In the genomic region with DNA sequence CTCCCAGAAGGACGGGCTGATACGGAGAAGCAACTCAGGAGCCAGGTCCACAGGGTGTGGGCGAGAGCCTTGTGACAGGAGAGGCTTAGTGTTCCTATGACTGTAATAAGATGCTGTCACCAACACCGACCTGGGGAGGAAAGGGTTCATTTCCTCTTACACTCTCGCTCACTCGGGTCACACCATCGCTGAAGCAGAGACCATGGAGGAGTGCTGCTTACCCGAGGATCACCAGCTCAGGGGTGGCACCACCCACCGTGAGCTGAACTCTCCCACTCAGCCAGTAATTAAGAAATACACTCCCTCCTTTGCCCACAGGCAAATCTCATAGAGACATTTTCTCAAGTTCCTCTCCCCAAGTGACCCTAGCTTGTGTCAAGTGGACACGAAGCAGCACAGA, we compare ENCODE assay signal across 12 mouse cellular contexts. TPM values are rescaled to one million over a fixed set of nuclear protein-coding genes. Genes with fewer than 3 reads are reported as not detected.
DNase-seq lines count a peak whose midpoint lies in the region; ATAC-seq lines count a peak whose summit lies in the region.
"Had no signal": no experiment of that assay in that cellular context is flagged by ENCODE, and none has a peak within 500 bp of the region (broad histone marks: within the 10 kb centered on the region; RNA-seq: fewer than 3 reads in every experiment).

No protein-coding gene starts in this region.

- H3K27ac ChIP-seq in kidney, embryonic 16.5 days (ENCODE audit: low read length), result peak overlapping the region; percentile 86
- H3K27ac ChIP-seq in hindbrain, embryonic 12.5 days, result peak overlapping the region; percentile 79
- H3K27ac ChIP-seq in hindbrain, embryonic 15.5 days (replicated peaks), result peak overlapping the region; percentile 4; the same call in 1 of the 2 replicates
- H3K27ac ChIP-seq in neural tube, embryonic 12.5 days, result no peak overlapping the region
- H3K27ac ChIP-seq: liver, embryonic 12.5 days; lung, embryonic 15.5 days had no signal

- no peak for DNase-seq in kidney, postnatal 10 days
- DNase-seq in frontal cortex, postnatal 10 days (ENCODE audit: low spot score in 2 of 2), result no peak
- DNase-seq: cerebellum, postnatal 10 days had no signal

- H3K9ac ChIP-seq in kidney, embryonic 16.5 days (replicated peaks; ENCODE audit: low read length), result no peak overlapping the region
- H3K9ac ChIP-seq in hindbrain, embryonic 12.5 days, result no peak overlapping the region
- H3K9ac ChIP-seq in hindbrain, embryonic 15.5 days, result no peak overlapping the region
- H3K9ac ChIP-seq in neural tube, embryonic 12.5 days, result 0 out of 2 replicates have a peak overlapping the region, but pooled peaks have one; percentile 14
- H3K9ac ChIP-seq: heart, embryonic 12.5 days; liver, embryonic 12.5 days; lung, embryonic 15.5 days had no signal

- ATAC-seq in kidney, embryonic 16.5 days (ENCODE audit: low FRiP score, low TSS enrichment), result peak; percentile 47
- no peak for ATAC-seq in hindbrain, embryonic 12.5 days (ENCODE audit: low FRiP score)
- no peak for ATAC-seq in hindbrain, embryonic 15.5 days (ENCODE audit: low FRiP score, low read depth)
- ATAC-seq in neural tube, embryonic 12.5 days (ENCODE audit: low FRiP score, low read depth), result no peak
- ATAC-seq in megakaryocyte-erythroid progenitor cell, adult 5-6 weeks (replicated peaks; ENCODE audit: low FRiP score, low TSS enrichment, poor library complexity, severe bottlenecking), result no peak
- ATAC-seq: CD4-positive, CD25-positive, alpha-beta regulatory T cell, adult 4 months; liver, embryonic 12.5 days had no signal

- peak overlapping the region; percentile 31 for H3K4me2 ChIP-seq in kidney, embryonic 16.5 days (replicated peaks; ENCODE audit: low read depth, low read length)
- H3K4me2 ChIP-seq in hindbrain, embryonic 12.5 days (replicated peaks), result no peak overlapping the region
- no peak overlapping the region for H3K4me2 ChIP-seq in hindbrain, embryonic 15.5 days
- H3K4me2 ChIP-seq in neural tube, embryonic 12.5 days (replicated peaks), result peak overlapping the region; percentile 10; the same call in 1 of the 2 replicates
- H3K4me2 ChIP-seq: heart, embryonic 12.5 days; liver, embryonic 12.5 days; lung, embryonic 15.5 days had no signal

- H3K36me3 ChIP-seq in kidney, embryonic 16.5 days (ENCODE audit: insufficient read depth, low read length), result no peaks in the 10 kb centered on the region
- H3K36me3 ChIP-seq in hindbrain, embryonic 12.5 days, result no peaks in the 10 kb centered on the region
- no peaks in the 10 kb centered on the region for H3K36me3 ChIP-seq in hindbrain, embryonic 15.5 days
- no peaks in the 10 kb centered on the region for H3K36me3 ChIP-seq in neural tube, embryonic 12.5 days
- H3K36me3 ChIP-seq: heart, embryonic 12.5 days; liver, embryonic 12.5 days; lung, embryonic 15.5 days had no signal

- no peaks in the 10 kb centered on the region for H3K9me3 ChIP-seq in kidney, embryonic 16.5 days (ENCODE audit: low read length)
- H3K9me3 ChIP-seq in hindbrain, embryonic 12.5 days (replicated peaks), result no peaks in the 10 kb centered on the region
- H3K9me3 ChIP-seq in hindbrain, embryonic 15.5 days, result no peaks in the 10 kb centered on the region
- no peaks in the 10 kb centered on the region for H3K9me3 ChIP-seq in neural tube, embryonic 12.5 days
- H3K9me3 ChIP-seq: heart, embryonic 12.5 days; liver, embryonic 12.5 days; lung, embryonic 15.5 days had no signal

- H3K4me1 ChIP-seq in kidney, embryonic 16.5 days (ENCODE audit: insufficient read depth, low read length), result peaks cover 100% of the 10 kb centered on the region
- H3K4me1 ChIP-seq in hindbrain, embryonic 12.5 days, result peaks cover 93% of the 10 kb centered on the region
- peaks cover 89% of the 10 kb centered on the region for H3K4me1 ChIP-seq in hindbrain, embryonic 15.5 days (replicated peaks)
- peaks cover 92% of the 10 kb centered on the region for H3K4me1 ChIP-seq in neural tube, embryonic 12.5 days

- H3K27me3 ChIP-seq in kidney, embryonic 16.5 days (ENCODE audit: insufficient read depth, low read length), result no peaks in the 10 kb centered on the region
- H3K27me3 ChIP-seq in hindbrain, embryonic 12.5 days, result 0 out of 2 replicates have a peak, but pooled peaks cover 3% of the 10 kb centered on the region
- no peaks in the 10 kb centered on the region for H3K27me3 ChIP-seq in hindbrain, embryonic 15.5 days
- H3K27me3 ChIP-seq in neural tube, embryonic 12.5 days (replicated peaks), result no peaks in the 10 kb centered on the region
- H3K27me3 ChIP-seq: lung, embryonic 15.5 days had no signal

- H3K4me3 ChIP-seq in kidney, embryonic 16.5 days (ENCODE audit: low read length), result no peak overlapping the region
- H3K4me3 ChIP-seq in hindbrain, embryonic 12.5 days, result no peak overlapping the region
- H3K4me3 ChIP-seq in hindbrain, embryonic 15.5 days, result no peak overlapping the region
- H3K4me3 ChIP-seq in neural tube, embryonic 12.5 days, result no peak overlapping the region
- H3K4me3 ChIP-seq: heart, embryonic 12.5 days; liver, embryonic 12.5 days; lung, embryonic 15.5 days had no signal

- 22% methylated on average over 10 of the region's 10 CpGs for WGBS in kidney, embryonic 16.5 days
- WGBS in hindbrain, embryonic 12.5 days, result 46% methylated on average over 10 of the region's 10 CpGs
- 49% methylated on average over 10 of the region's 10 CpGs for WGBS in hindbrain, embryonic 15.5 days
- WGBS in neural tube, embryonic 12.5 days, result 51% methylated on average over 10 of the region's 10 CpGs

RNA-seq across cellular contexts. Expression of a gene that starts 20.6 kb away (rescaled TPM):
- polyA plus RNA-seq in kidney, embryonic 16.5 days (2015; fragmentation: Nextera tagmentation; extraction: Ambion mirVana), result 4.1 and 4.5 TPM in 2 replicates
- polyA plus RNA-seq in hindbrain, embryonic 12.5 days (2016; fragmentation: Nextera tagmentation; extraction: Ambion mirVana), result 9.4 and 9.9 TPM in 2 replicates
- polyA plus RNA-seq in hindbrain, embryonic 15.5 days (2015; fragmentation: Nextera tagmentation; extraction: Ambion mirVana), result 6.6 and 8.3 TPM in 2 replicates
- polyA plus RNA-seq in neural tube, embryonic 12.5 days (2016; fragmentation: Nextera tagmentation; extraction: Ambion mirVana), result 7.2 and 8.0 TPM in 2 replicates
- total RNA-seq in megakaryocyte-erythroid progenitor cell, adult 5-6 weeks (2014; fragmentation: Nextera tagmentation), result 1.2 TPM in 1 of 2 replicates, not detected in the other
- 0.08 TPM in 1 of 2 replicates, not detected in the other for total RNA-seq in megakaryocyte-erythroid progenitor cell, adult 5-6 weeks (2017)
- polyA plus RNA-seq: CD4-positive, CD25-positive, alpha-beta regulatory T cell, adult 4 months had no signal

Comparison
In these comparisons a context has a peak if more than half of its experiments do, and no peak if none do; other contexts are left out.
1. H3K4me2 ChIP-seq: peak in kidney, embryonic 16.5 days (single experiment) and neural tube, embryonic 12.5 days (single experiment); none in hindbrain, embryonic 12.5 days (single experiment) and hindbrain, embryonic 15.5 days (single experiment).